In genomic region chr3:108013331-108013871, GRCm38 (mm10) we compare ENCODE assay signal across 9 mouse cellular contexts. TPM values are rescaled to one million over a fixed set of nuclear protein-coding genes. Genes with fewer than 3 reads are reported as not detected.
A peak's percentile ranks its signal among the peaks of the same experiment; 100 is the strongest.
DNase-seq lines count a peak whose midpoint lies in the region; ATAC-seq and TF ChIP-seq lines count a peak whose summit lies in the region.
"Had no signal": no experiment of that assay in that cellular context is flagged by ENCODE, and none has a peak within 500 bp of the region (broad histone marks: within the 10 kb centered on the region; RNA-seq: fewer than 3 reads in every experiment).

No protein-coding gene starts in this region.

- H3K27ac ChIP-seq in embryonic fibroblast, embryonic 13.5 days (ENCODE audit: insufficient read depth, low read length): peak overlapping the region; percentile 77
- peak overlapping the region; percentile 40; the same call in 1 of the 2 replicates for H3K27ac ChIP-seq in stomach, embryonic 15.5 days
- no peak overlapping the region for H3K27ac ChIP-seq in forebrain, embryonic 16.5 days (ENCODE audit: low read length)

- H3K4me2 ChIP-seq in stomach, embryonic 15.5 days: peak overlapping the region; percentile 29
- no peak overlapping the region for H3K4me2 ChIP-seq in forebrain, embryonic 16.5 days (ENCODE audit: low read length)

- ATAC-seq in stomach, embryonic 15.5 days (ENCODE audit: insufficient read depth, low FRiP score, low read depth): no peak
- ATAC-seq in forebrain, embryonic 16.5 days: no peak

- H3K36me3 ChIP-seq in stomach, embryonic 15.5 days: no peaks in the 10 kb centered on the region
- no peaks in the 10 kb centered on the region for H3K36me3 ChIP-seq in forebrain, embryonic 16.5 days (ENCODE audit: control insufficient read depth, insufficient read depth)

- no peak overlapping the region for H3K4me3 ChIP-seq in embryonic fibroblast, embryonic 13.5 days (ENCODE audit: insufficient read depth, low read length)
- H3K4me3 ChIP-seq in stomach, embryonic 15.5 days (replicated peaks): no peak overlapping the region
- no peak overlapping the region for H3K4me3 ChIP-seq in forebrain, embryonic 16.5 days (replicated peaks; ENCODE audit: low read length)

- DNase-seq in urinary bladder, postnatal 14 days (ENCODE audit: low spot score): peak; percentile 79
- DNase-seq in urinary bladder, postnatal 4 days (ENCODE audit: low spot score in 2 of 2): no peak
- DNase-seq in kidney, adult 18-20 months: peak; percentile 67
- DNase-seq in left cerebral cortex, postnatal 36 days (ENCODE audit: low spot score in 2 of 2): peak; percentile 69 to 76
- no peak for DNase-seq in spleen, postnatal 10 days (ENCODE audit: low spot score in 2 of 2)

- intact Hi-C loops in left cerebral cortex, postnatal 36 days (cut with DNase I): no loop called here

- no peak for TF ChIP-seq POLR2A in embryonic fibroblast, embryonic 13.5 days (IDR thresholded peaks at IDR 0.05; ENCODE audit: low read depth, low read length)

- H3K4me1 ChIP-seq in embryonic fibroblast, embryonic 13.5 days (ENCODE audit: control insufficient read depth, insufficient read depth, low read length): peaks cover 15% of the 10 kb centered on the region
- peaks cover 12% of the 10 kb centered on the region; the same call in 1 of the 2 replicates for H3K4me1 ChIP-seq in stomach, embryonic 15.5 days
- peaks cover 10% of the 10 kb centered on the region for H3K4me1 ChIP-seq in forebrain, embryonic 16.5 days (replicated peaks; ENCODE audit: control insufficient read depth, insufficient read depth, low read length)

- H3K9ac ChIP-seq in stomach, embryonic 15.5 days: no peak overlapping the region
- no peak overlapping the region for H3K9ac ChIP-seq in forebrain, embryonic 16.5 days (replicated peaks; ENCODE audit: low read depth, low read length)

- 64% methylated on average over 4 of the region's 4 CpGs for WGBS in stomach, embryonic 15.5 days
- 59% methylated on average over 4 of the region's 4 CpGs for WGBS in forebrain, embryonic 16.5 days

- TF ChIP-seq CTCF in embryonic fibroblast, embryonic 13.5 days (IDR thresholded peaks at IDR 0.05; ENCODE audit: borderline replicate concordance, insufficient read depth, low read length): no peak

- no peaks in the 10 kb centered on the region for H3K27me3 ChIP-seq in stomach, embryonic 15.5 days (replicated peaks)
- H3K27me3 ChIP-seq in forebrain, embryonic 16.5 days (replicated peaks; ENCODE audit: control insufficient read depth, insufficient read depth, low read length): no peaks in the 10 kb centered on the region

- H3K9me3 ChIP-seq in stomach, embryonic 15.5 days: no peaks in the 10 kb centered on the region
- H3K9me3 ChIP-seq in forebrain, embryonic 16.5 days (ENCODE audit: control insufficient read depth, low read length): no peaks in the 10 kb centered on the region

RNA-seq across cellular contexts. Expression of gene Gstm1, which starts 4.4 kb away (rescaled TPM):
- 51.2 and 63.8 TPM in 2 replicates for polyA plus RNA-seq in embryonic fibroblast, embryonic 13.5 days (2011; ENCODE audit: insufficient read length, low read depth, missing spikeins)
- 100 to 1,000 TPM; 237 to 250 TPM for total RNA-seq in left cerebral cortex, postnatal 36 days (2021)
- polyA plus RNA-seq in stomach, embryonic 15.5 days (2015; fragmentation: Nextera tagmentation; extraction: Ambion mirVana): 546 and 570 TPM in 2 replicates
- polyA plus RNA-seq in forebrain, embryonic 16.5 days (2015; fragmentation: Nextera tagmentation; extraction: Ambion mirVana): 67.2 and 74.1 TPM in 2 replicates

RNA-seq across cellular contexts. Expression of gene Gstm2, which starts 27.1 kb away (rescaled TPM):
- polyA plus RNA-seq in embryonic fibroblast, embryonic 13.5 days (2011; ENCODE audit: insufficient read length, low read depth, missing spikeins): 59.6 and 62.2 TPM in 2 replicates
- total RNA-seq in left cerebral cortex, postnatal 36 days (2021): 1 to 10 TPM; 2.6 to 2.9 TPM
- polyA plus RNA-seq in stomach, embryonic 15.5 days (2015; fragmentation: Nextera tagmentation; extraction: Ambion mirVana): 173 and 200 TPM in 2 replicates
- polyA plus RNA-seq in forebrain, embryonic 16.5 days (2015; fragmentation: Nextera tagmentation; extraction: Ambion mirVana): 4.2 and 9.2 TPM in 2 replicates

RNA-seq across cellular contexts. Expression of gene Gstm4, which starts 31.3 kb away (rescaled TPM):
- 11.1 and 11.5 TPM in 2 replicates for polyA plus RNA-seq in embryonic fibroblast, embryonic 13.5 days (2011; ENCODE audit: insufficient read length, low read depth, missing spikeins)
- total RNA-seq in left cerebral cortex, postnatal 36 days (2021): 10 to 100 TPM in 1 of 2 experiments, 1 to 10 TPM in 1; 7.8 to 11.8 TPM
- 23.0 and 28.8 TPM in 2 replicates for polyA plus RNA-seq in stomach, embryonic 15.5 days (2015; fragmentation: Nextera tagmentation; extraction: Ambion mirVana)
- 15.2 and 15.9 TPM in 2 replicates for polyA plus RNA-seq in forebrain, embryonic 16.5 days (2015; fragmentation: Nextera tagmentation; extraction: Ambion mirVana)

RNA-seq across cellular contexts. Expression of gene Gstm3, which starts 44.3 kb away (rescaled TPM):
- not detected in 2 replicates for polyA plus RNA-seq in embryonic fibroblast, embryonic 13.5 days (2011; ENCODE audit: insufficient read length, low read depth, missing spikeins)
- not detected for total RNA-seq in left cerebral cortex, postnatal 36 days (2021)
- 70.3 and 88.2 TPM in 2 replicates for polyA plus RNA-seq in stomach, embryonic 15.5 days (2015; fragmentation: Nextera tagmentation; extraction: Ambion mirVana)
- not detected in 2 replicates for polyA plus RNA-seq in forebrain, embryonic 16.5 days (2015; fragmentation: Nextera tagmentation; extraction: Ambion mirVana)
- polyA plus RNA-seq: embryonic facial prominence, embryonic 11.5 days had no signal

Comparison
In these comparisons a context has a peak if more than half of its experiments do, and no peak if none do; other contexts are left out.
1. DNase-seq: peak in urinary bladder, postnatal 14 days (single experiment), kidney, adult 18-20 months (single experiment) and left cerebral cortex, postnatal 36 days (2 of 2); none in urinary bladder, postnatal 4 days (0 of 2) and spleen, postnatal 10 days (0 of 2).